ENCODE assay signal across 9 mouse cellular contexts in genomic region chr7:143556964-143557610, GRCm38 (mm10). TPM values are rescaled to one million over a fixed set of nuclear protein-coding genes. Genes with fewer than 3 reads are reported as not detected.
DNase-seq lines count a peak whose midpoint lies in the region; ATAC-seq lines count a peak whose summit lies in the region.
"Had no signal": no experiment of that assay in that cellular context is flagged by ENCODE, and none has a peak within 500 bp of the region (broad histone marks: within the 10 kb centered on the region; RNA-seq: fewer than 3 reads in every experiment).

No protein-coding gene starts in this region.

- intact Hi-C loops in left cerebral cortex, postnatal 4 days (cut with DNase I) = no loop called here

- no peak overlapping the region for H3K4me3 ChIP-seq in forebrain, embryonic 16.5 days (replicated peaks; ENCODE audit: low read length)
- H3K4me3 ChIP-seq in forebrain, embryonic 12.5 days (replicated peaks) = no peak overlapping the region
- H3K4me3 ChIP-seq: limb, embryonic 15.5 days had no signal

- H3K9me3 ChIP-seq in forebrain, embryonic 16.5 days (ENCODE audit: control insufficient read depth, low read length) = no peaks in the 10 kb centered on the region
- no peaks in the 10 kb centered on the region for H3K9me3 ChIP-seq in forebrain, embryonic 12.5 days
- H3K9me3 ChIP-seq: limb, embryonic 15.5 days had no signal

- WGBS in forebrain, embryonic 16.5 days = 60% methylated on average over 8 of the region's 8 CpGs
- WGBS in forebrain, embryonic 12.5 days = 84% methylated on average over 8 of the region's 8 CpGs

- no peaks in the 10 kb centered on the region for H3K27me3 ChIP-seq in forebrain, embryonic 16.5 days (replicated peaks; ENCODE audit: control insufficient read depth, insufficient read depth, low read length)
- no peaks in the 10 kb centered on the region for H3K27me3 ChIP-seq in forebrain, embryonic 12.5 days
- H3K27me3 ChIP-seq: limb, embryonic 15.5 days had no signal

- peak; percentile 68; the same call in 1 of the 2 replicates for ATAC-seq in forebrain, embryonic 16.5 days
- no peak for ATAC-seq in forebrain, embryonic 12.5 days (ENCODE audit: low FRiP score)

- H3K4me2 ChIP-seq in forebrain, embryonic 16.5 days (ENCODE audit: low read length) = no peak overlapping the region
- no peak overlapping the region for H3K4me2 ChIP-seq in forebrain, embryonic 12.5 days
- H3K4me2 ChIP-seq: limb, embryonic 15.5 days had no signal

- H3K36me3 ChIP-seq in forebrain, embryonic 16.5 days (ENCODE audit: control insufficient read depth, insufficient read depth) = peaks cover 22% of the 10 kb centered on the region; the same call in 1 of the 2 replicates
- H3K36me3 ChIP-seq in forebrain, embryonic 12.5 days (replicated peaks) = peaks cover 77% of the 10 kb centered on the region

- H3K4me1 ChIP-seq in forebrain, embryonic 16.5 days (replicated peaks; ENCODE audit: control insufficient read depth, insufficient read depth, low read length) = no peaks in the 10 kb centered on the region
- H3K4me1 ChIP-seq in forebrain, embryonic 12.5 days = no peaks in the 10 kb centered on the region
- H3K4me1 ChIP-seq: limb, embryonic 15.5 days had no signal

- peak; percentile 31 for DNase-seq in urinary bladder, postnatal 25 days (ENCODE audit: low spot score)
- DNase-seq in urinary bladder, postnatal 10 days (ENCODE audit: low spot score) = no peak
- DNase-seq in heart, adult 9 months (ENCODE audit: low spot score in 2 of 2) = peak; percentile 12 to 24
- peak; percentile 81 for DNase-seq in left cerebral cortex, postnatal 4 days
- peak; percentile 54 for DNase-seq in ovary, postnatal 36 days (ENCODE audit: low spot score)
- DNase-seq in thymus, postnatal 14 days = no peak

- no peak overlapping the region for H3K9ac ChIP-seq in forebrain, embryonic 16.5 days (replicated peaks; ENCODE audit: low read depth, low read length)
- H3K9ac ChIP-seq in forebrain, embryonic 12.5 days = no peak overlapping the region
- H3K9ac ChIP-seq: limb, embryonic 15.5 days had no signal

- H3K27ac ChIP-seq in forebrain, embryonic 16.5 days (ENCODE audit: low read length) = no peak overlapping the region
- H3K27ac ChIP-seq in forebrain, embryonic 12.5 days = no peak overlapping the region
- H3K27ac ChIP-seq: limb, embryonic 15.5 days had no signal

RNA-seq across cellular contexts. Expression of gene Nap1l4, which starts 8.2 kb away (rescaled TPM):
- polyA plus RNA-seq in forebrain, embryonic 16.5 days (2015; fragmentation: Nextera tagmentation; extraction: Ambion mirVana) = 361 and 363 TPM in 2 replicates
- polyA plus RNA-seq in forebrain, embryonic 12.5 days (2016; fragmentation: Nextera tagmentation; extraction: Ambion mirVana) = 357 and 369 TPM in 2 replicates
- 100 to 1,000 TPM; 177 to 178 TPM for total RNA-seq in left cerebral cortex, postnatal 4 days (2021)

RNA-seq across cellular contexts. Expression of gene Cars, which starts 42.8 kb away (rescaled TPM):
- 80.5 and 89.3 TPM in 2 replicates for polyA plus RNA-seq in forebrain, embryonic 16.5 days (2015; fragmentation: Nextera tagmentation; extraction: Ambion mirVana)
- polyA plus RNA-seq in forebrain, embryonic 12.5 days (2016; fragmentation: Nextera tagmentation; extraction: Ambion mirVana) = 69.0 and 74.3 TPM in 2 replicates
- 10 to 100 TPM; 77.5 to 91.2 TPM for total RNA-seq in left cerebral cortex, postnatal 4 days (2021)

RNA-seq across cellular contexts. Expression of gene Phlda2, which starts 54.1 kb away (rescaled TPM):
- 0.57 TPM in 1 of 2 replicates, not detected in the other for polyA plus RNA-seq in forebrain, embryonic 16.5 days (2015; fragmentation: Nextera tagmentation; extraction: Ambion mirVana)
- polyA plus RNA-seq in forebrain, embryonic 12.5 days (2016; fragmentation: Nextera tagmentation; extraction: Ambion mirVana) = 0.63 and 0.79 TPM in 2 replicates
- not detected for total RNA-seq in left cerebral cortex, postnatal 4 days (2021)

Comparison
In these comparisons a context has a peak if more than half of its experiments do, and no peak if none do; other contexts are left out.
1. DNase-seq: peak in urinary bladder, postnatal 25 days (single experiment), heart, adult 9 months (2 of 2), left cerebral cortex, postnatal 4 days (single experiment) and ovary, postnatal 36 days (single experiment); none in urinary bladder, postnatal 10 days (single experiment) and thymus, postnatal 14 days (single experiment).